Mouse (Mus musculus): Measurements from ENCODE around the gene Pnpla8.

DNA sequence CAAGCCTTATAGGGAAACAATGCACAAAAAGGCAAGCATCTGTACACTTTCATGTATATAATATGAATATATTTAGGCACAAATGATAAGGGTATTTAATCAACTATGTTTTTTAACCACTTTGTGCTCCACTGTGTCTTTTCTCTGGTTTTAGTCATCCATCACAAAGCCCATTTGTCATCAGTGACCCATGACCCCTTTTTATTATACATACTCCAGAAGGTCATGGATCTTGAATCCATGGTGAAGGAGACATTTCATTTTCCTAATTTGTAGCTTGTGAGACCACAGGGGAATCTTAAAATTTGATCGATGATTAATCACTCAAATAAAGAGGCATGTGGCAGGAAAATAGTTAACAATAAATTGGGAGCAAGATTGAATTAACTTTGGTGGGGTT is 136.7 kb downstream of the Pnpla8 start:
- TF ChIP-seq POLR2A (IDR thresholded peaks at IDR 0.05; ENCODE audit: insufficient read depth, low read depth, low read length) (no peak), CTCF (IDR thresholded peaks at IDR 0.05; ENCODE audit: insufficient read depth, low read depth, low read length) (no peak)

All from olfactory bulb, adult 2 months (tissue).